Mouse (Mus musculus) heart, postnatal 0 days (tissue): ENCODE data around the gene Rtp1.

Source experiments
- CTCF ChIP-seq: IDR thresholded peaks from 2 replicates; pipeline ENCODE4 v1.5.1; 2016; ENCODE audit warnings: antibody characterized with exemption, control low read depth, low read depth
- EP300 ChIP-seq: IDR thresholded peaks from 2 replicates; pipeline ENCODE4 v1.6.1; 2016; ENCODE audit warnings: antibody characterized with exemption, low read depth

- TF ChIP-seq CTCF (no peak), EP300 (no peak)
Observed at GRCm38 (mm10) chr16:23454376-23454775, 25.4 kb downstream of the Rtp1 start.
